Mouse (Mus musculus): ENCODE results near the gene Gm7879.
"Not testable (repeated sequence)": the region's sequence is repeated elsewhere in the genome, so short reads cannot be mapped to it uniquely, and the experiment has no call there.

Gene Gm7879

GRCm38 (mm10) chr5:43912844-43913243, at the start of gene Gm7879:
Gm7879 (plus strand) TSS chr5:43913144.
- DNase-seq: not testable (repeated sequence)

GRCm38 (mm10) chr5:43863642-43864041, 49.3 kb upstream of the Gm7879 start:
- no peak for DNase-seq

- DNase-seq: no peak
Observed at GRCm38 (mm10) chr5:43865316-43865715, 47.6 kb upstream of the Gm7879 start.

GRCm38 (mm10) chr5:43868253-43868652, 44.7 kb upstream of the Gm7879 start, which contains the start of gene Cd38:
Cd38 (plus strand) TSS chr5:43868553.
- no peak for DNase-seq

GRCm38 (mm10) chr5:43868711-43869600, 44.0 kb upstream of the Gm7879 start:
- DNase-seq: peak; percentile 19

GRCm38 (mm10) chr5:43871845-43872244, 41.1 kb upstream of the Gm7879 start:
- no peak for DNase-seq

DNA sequence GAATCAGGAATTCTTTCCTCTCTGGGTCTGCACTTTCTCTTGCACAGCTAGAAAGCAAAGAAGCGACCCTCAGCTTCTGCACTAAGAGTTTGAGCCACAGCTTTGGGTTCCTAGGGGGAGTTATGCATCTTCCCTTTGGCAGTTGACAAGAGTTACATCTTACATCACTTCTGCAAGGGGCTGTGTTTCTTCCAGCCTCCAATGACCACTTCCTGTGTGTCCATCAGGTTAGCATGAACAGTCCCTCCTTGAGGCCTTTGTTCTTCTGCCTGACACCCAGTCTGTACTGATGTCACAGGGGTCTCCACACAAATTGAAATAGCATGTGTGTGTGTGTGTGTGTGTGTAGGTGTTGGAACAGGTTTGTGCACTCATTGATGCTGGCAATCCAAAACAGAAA, 40.3 kb upstream of the Gm7879 start:
- DNase-seq: no peak

- DNase-seq: no peak
Observed at GRCm38 (mm10) chr5:43882034-43882433, 30.9 kb upstream of the Gm7879 start.

DNA sequence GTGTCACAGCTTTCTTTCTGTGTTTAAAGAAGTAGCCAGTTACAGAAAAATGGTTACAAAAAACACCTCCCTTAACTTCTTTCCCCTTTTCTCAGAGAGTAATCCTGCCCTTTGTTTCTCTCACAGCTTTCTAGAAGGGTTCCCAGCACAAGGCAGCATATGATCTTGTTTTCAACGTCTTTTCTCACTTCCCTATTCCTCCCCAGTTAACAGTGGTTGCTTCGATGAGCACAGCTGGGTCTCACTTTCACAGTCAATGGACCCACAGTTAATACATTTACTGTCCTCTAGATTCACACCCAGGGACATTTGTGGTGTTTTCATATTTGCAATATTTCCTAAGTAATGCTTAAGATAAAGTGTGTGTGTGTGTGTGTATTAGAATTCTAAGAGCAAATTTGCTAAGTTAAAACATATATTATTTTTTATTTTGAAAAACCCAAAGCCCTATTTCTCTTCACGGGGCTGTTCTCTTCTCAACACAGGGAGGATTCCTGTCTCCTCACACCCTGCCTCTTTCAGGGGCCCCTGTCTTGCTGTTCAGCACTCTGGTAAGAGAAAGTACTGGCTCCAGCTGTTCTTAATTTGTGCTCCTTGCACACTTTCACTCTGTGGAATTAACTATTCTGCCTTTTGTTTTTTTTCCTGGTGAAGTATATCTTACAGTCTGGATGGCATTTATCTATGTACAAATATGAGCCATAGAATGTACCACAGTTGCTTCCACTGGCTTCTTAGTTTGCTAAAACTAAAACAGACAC, 27.7 kb upstream of the Gm7879 start:
- DNase-seq: no peak

- DNase-seq: no peak
Observed at GRCm38 (mm10) chr5:43892386-43892785, 20.6 kb upstream of the Gm7879 start.

- no peak for DNase-seq
Observed at GRCm38 (mm10) chr5:43894113-43894512, 18.8 kb upstream of the Gm7879 start.

DNA sequence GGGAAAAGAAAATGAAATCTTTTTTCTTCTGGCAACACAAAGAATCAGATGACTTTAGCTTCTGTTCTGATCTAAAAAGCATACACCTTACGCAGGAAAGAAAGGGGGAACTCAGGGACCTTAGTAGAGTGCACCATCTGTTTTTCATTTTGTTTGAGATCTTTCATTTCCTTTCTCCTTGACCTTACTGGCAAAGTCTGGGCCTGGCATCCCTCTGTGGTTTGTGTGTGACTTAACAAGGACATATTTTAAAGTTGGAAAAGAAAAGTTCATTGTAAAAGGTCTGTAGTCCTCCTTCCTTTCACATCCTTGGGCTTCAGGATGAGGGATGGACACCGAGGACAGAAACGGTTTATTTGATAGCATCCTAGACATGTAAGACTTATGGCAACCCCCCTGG, 17.0 kb upstream of the Gm7879 start:
- DNase-seq: no peak

GRCm38 (mm10) chr5:43904685-43905084, 8.3 kb upstream of the Gm7879 start:
- no peak for DNase-seq

- no peak for DNase-seq
Observed at GRCm38 (mm10) chr5:43909213-43909612, 3.7 kb upstream of the Gm7879 start.

DNA sequence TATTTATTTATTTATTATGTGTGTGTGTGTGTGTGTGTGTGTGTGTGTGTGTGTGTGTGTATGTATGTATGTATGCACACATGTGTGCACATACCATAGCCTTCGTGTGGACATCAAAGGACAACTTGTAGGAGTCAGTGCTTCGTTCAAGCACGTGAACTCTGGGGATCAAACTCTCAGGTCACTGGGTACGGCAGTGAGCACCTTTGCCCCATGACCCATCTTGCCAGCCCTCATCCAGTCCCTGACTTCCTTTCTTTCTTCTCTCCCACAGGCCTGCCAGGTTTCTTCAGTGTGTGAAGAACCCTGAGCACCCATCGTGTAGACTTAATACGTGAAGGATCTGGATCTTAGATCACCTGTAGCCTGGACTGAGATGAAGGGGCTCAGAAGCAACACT, 2.9 kb upstream of the Gm7879 start:
- no peak for DNase-seq

GRCm38 (mm10) chr5:43915261-43915886, 2.4 kb downstream of the Gm7879 start:
- no peak for DNase-seq

DNA sequence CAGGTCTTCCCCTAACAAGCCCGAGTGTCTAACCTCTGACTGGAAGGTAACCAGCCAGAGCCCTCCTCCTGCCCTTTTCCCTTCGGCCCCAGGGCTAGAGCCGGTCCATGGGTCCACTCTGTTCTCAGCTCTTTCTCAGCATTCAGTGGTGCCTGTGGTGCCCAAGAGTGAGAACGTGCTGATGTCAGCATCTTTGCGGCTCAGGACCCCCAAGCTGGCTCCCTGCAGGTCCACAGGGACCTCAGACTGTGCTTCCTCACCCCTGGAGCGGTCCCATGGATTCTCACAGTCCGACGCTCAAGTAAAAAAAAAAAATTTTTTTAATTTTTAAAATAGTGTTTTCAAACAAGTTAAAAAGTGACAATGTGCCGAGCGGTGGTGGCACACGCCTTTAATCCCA, 8.9 kb downstream of the Gm7879 start:
- no peak for DNase-seq

GRCm38 (mm10) chr5:43923933-43924332, 11.0 kb downstream of the Gm7879 start:
- DNase-seq: no peak

DNA sequence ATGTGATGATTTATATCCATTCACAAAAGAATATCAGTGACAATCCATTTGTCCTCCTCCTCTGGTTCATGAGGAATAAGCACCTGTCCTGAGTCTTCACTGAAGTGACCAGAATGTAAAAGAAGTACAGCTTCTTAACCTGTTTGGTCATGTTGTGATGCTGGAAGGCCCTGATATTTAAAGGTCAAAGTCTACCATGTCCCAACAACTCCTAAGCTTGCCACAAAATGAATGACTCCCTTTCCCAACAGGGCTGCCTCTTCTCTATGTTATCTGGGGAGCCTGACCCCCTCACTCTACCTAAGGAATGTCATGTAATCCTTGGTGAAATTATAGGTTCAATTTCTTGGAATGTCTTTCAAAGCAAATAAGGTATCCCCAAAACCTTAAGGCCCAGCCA, 14.8 kb downstream of the Gm7879 start:
- no peak for DNase-seq

DNA sequence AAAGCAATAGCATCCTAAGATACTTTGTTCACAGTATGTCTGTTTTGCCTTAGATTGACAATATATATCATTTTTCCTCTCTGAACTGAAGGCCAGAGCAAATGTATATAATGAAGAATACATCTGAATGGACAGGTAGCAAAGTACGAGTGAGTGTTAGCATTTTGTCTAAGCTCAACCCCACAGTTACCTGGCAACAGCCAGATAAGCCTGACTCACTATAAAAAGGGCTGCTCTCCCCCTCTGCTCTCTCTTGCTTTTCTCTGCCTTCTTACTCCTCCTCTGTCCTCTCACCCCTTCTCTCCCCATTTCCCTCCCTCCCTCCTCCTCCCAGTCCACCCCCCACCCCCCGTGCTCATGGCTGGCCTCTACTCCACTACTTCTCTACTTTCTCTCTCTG, 20.3 kb downstream of the Gm7879 start:
- DNase-seq: no peak

DNA sequence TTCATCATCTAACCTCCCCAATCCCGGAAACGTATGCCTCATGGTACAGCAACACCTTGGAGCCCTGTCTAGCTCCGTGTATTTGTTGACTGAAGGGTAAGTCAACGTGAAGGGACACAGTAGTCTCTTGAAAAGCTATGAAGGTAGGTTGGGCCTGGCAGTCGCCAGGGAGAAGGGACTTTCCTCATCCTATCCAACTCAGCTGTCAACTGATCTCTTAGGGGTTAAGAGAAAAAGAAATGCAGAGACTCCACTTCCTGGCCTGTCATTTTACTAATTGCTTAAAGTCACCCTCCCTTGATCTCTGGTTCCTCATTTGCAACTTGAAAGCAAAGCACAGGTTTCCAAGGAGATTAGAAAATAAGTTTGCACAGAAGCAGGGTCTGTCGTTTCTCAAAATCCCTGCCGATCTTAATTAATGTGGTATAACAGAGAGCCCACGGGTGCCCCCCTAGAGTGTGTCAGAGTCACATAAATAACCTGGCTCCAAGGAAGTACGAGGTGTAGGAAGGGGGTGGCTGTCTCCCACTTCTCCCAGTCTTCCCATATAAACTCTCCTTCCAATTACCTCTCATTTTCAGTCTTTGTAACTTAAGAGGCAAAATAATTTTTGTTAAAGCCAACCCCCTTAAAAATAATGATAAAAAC, 34.5 kb downstream of the Gm7879 start:
- DNase-seq: no peak

DNA sequence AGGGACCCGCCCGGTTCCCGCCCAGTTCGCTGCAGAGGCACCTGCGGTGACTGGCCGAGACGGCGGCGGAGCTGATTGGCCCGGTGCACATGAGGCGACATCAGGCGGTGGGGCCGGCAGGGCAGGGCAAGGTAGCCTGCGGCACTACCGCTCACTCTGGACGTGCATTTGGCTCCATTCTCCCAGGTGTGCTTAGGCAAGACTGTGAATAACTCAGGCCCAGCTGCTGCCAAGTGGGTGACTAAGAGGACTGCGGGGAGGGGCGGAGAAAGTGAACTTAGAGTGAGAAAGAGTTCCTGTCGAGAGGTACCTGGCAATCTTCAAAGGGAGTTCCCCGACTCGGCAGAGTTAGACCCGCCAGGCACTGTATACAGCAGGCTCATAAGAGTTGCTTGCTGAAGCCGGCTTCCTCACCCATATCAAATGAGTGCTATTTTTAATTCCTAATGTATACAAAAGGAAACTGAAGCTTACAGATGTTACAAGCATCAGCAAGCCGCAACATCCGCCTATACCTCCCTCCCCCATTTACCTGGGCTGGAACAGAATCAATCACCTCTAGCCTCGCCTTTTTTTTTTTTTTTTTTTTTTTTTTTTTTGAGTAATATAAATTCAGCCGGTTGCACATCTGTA, 35.3 kb downstream of the Gm7879 start:
- DNase-seq: peak; percentile 3
